Mouse (Mus musculus): ENCODE data around the gene Cyp2a12.
"Not testable (repeated sequence)": the region's sequence is repeated elsewhere in the genome, so short reads cannot be mapped to it uniquely, and the experiment has no call there.

- TF ChIP-seq POLR2A (IDR thresholded peaks at IDR 0.05; ENCODE audit: low read depth, low read length); CTCF (IDR thresholded peaks at IDR 0.05; ENCODE audit: extremely low read depth, insufficient read length, insufficient replicate concordance, low read depth, low read length): not testable (repeated sequence)
Observed at GRCm38 (mm10) chr7:26981937-26982336, 46.9 kb upstream of the Cyp2a12 start.

Measured in small intestine, adult 2 months (tissue).